Mouse (Mus musculus) liver, postnatal 0 days (tissue): ENCODE measurements around the gene Hsf5.

Experiments
- CTCF ChIP-seq: sonication (generic); IDR thresholded peaks from 2 replicates; pipeline ENCODE4 v1.5.1; 2016; ENCODE audit warnings: antibody characterized with exemption, low read depth
- EP300 ChIP-seq: IDR thresholded peaks from 2 replicates; pipeline ENCODE4 v1.6.1; 2016; ENCODE audit warnings: antibody characterized with exemption, low read depth, mild to moderate bottlenecking

GRCm38 (mm10) chr11:87584711-87585505 is 32.1 kb upstream of the Hsf5 start:
- TF ChIP-seq CTCF (no peak), EP300 (no peak)
